Mouse (Mus musculus) layer of hippocampus, adult 9-10 months (tissue): ENCODE results near the gene Frmd4a.
A peak's percentile ranks its signal among the peaks of the same experiment; 100 is the strongest.
"Not testable (repeated sequence)": the region's sequence is repeated elsewhere in the genome, so short reads cannot be mapped to it uniquely, and the experiment has no call there.

Experiments
- DNase-seq: peaks from one replicate; pipeline ENCODE4 v3.0.0; 2022; ENCODE audit warnings: low spot score

Frmd4a gene

DNA sequence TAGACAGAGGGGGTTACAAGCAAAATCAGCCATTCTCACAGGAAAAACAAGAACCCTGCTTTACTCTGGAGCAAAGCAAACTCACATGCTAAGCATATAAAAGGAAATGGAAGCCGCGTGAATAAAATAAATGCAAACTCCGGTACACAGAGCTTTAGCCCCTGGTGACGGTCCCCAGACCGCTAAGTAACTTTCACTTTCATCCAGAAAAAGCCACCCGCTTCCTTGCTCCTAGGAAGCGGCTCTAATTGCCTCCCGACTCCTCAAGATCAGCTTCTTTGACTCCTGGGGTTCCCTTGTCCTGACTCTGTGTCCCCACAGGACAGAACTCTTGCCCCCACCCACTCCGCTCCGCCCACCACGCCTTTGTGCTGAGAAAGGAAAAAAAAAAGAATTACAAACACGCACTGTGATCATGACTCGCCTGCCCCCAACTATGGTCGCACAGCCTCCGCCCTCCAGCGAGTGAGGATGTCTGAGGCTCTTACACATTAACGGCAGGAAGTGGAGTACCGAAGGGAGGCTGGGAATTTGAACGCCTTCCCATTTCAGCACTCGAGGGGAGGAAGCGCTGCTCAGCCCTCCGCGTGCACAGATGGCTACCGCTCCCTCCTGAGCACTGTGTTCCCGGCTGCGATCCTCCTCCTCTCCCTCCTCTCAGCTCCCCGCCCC, 541.8 kb downstream of the Frmd4a start:
- DNase-seq, result peak; percentile 52

DNA sequence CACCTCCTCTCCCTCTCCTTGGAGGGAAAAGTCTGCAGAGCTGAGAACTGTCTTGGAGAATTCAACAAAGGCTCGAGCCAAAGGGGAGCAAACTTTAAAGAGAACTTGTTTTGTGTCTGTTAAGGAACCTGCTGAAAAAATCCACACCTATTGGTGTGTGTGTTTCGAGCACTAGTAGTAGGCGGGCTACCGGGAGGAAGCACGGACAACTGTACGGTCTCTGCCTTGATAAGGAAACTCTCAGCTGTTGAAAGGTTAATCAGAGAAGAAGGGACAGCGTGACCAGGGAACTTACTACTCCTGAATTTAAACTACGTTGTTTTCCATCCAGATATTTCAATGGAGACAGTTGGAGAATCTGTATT, 542.3 kb downstream of the Frmd4a start:
- DNase-seq, result no peak

DNA sequence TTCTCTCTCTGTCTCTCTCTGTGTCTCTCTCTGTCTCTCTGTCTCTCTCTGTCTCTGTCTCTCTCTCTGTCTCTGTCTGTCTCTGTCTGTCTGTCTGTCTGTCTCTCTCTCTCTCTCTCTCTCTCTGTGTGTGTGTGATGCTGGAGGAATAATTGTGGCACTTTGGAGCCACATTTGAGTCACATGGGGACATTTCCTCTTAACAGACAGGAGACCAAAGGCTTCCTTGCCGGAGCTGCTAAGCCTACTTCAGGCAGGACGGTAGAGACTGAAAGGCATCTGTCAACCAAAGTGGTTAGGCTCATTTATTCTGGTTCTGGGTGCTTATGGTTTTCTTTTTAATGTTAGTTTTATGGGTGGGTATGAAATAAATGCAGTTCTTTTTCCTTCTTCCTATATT, 543.0 kb downstream of the Frmd4a start:
- DNase-seq, result not testable (repeated sequence)

DNA sequence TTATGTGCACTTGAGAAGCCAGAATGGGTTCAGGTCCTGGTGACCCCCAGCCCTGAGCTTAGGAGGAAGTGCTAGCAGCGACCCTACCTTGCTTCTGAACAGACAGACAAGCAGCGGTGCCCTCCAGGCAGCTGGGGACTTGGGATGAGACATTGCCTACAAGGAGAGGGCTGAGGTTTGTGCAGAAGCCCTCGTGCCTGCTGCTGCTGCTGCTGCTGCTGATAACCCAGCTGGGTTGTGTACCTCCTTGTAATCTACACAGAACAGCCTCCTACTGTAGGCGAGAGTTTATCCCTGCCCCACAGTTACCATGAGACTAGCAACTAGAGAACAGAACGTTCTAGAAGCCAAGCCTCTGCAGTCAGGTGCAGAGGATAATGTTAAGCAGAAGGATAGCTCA, 543.7 kb downstream of the Frmd4a start:
- no peak for DNase-seq

DNA sequence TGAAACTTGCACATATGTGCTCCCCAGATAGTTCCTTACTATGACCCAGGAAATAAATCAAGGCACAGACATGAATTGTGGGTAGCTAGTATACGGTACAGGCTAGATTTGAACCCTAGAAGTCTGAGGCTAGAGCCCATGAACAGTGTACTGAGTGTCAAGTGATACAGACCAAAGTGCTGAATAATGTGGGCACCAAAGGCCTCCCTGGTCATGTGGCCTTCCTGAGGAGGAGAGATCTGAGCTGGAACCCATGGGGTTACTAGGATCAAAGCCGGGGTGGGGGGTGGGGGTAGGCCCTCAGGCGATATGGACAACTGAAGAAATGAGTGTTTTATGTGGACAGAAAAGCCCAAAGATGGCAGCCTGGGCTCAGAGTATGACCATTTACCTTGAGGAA, 544.9 kb downstream of the Frmd4a start:
- no peak for DNase-seq

DNA sequence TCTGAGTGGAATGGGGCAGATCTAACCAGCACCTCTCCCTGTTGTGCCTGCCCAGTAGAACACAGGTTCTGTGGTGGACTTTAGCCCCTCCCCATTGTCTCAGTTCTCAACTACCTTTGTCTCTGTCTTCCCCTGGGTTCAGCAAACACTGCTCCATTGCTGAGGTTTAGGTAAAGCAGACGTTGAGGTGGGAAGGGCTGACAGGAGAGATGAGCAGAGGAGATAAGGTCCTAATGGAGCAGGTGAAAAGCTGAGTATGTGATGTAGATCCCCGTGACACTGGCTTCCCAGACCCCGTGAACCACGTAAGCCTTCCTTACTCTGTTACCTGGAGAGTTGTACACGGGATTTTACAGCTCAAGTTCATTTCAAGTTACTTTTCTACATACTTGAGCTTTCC, 545.3 kb downstream of the Frmd4a start:
- DNase-seq, result no peak

DNA sequence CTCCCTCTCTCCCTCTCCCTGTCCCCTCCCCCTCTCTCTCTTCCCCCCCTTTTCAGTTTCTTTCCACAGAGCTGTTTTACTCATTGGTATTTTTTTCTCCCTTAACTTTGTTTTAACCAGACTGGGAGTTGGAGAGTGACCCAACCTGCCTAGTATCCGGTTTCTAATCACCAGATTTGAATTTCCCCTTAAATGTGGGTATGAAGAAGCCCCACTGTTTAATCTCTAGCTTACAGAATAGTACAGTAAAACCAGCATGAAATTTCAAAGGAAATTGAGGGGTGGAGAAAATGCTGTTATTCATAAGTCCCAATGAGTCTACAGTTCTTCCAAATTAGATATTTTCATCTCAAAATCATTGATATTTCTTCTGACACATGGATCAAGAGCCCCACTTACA, 545.8 kb downstream of the Frmd4a start:
- DNase-seq, result no peak

DNA sequence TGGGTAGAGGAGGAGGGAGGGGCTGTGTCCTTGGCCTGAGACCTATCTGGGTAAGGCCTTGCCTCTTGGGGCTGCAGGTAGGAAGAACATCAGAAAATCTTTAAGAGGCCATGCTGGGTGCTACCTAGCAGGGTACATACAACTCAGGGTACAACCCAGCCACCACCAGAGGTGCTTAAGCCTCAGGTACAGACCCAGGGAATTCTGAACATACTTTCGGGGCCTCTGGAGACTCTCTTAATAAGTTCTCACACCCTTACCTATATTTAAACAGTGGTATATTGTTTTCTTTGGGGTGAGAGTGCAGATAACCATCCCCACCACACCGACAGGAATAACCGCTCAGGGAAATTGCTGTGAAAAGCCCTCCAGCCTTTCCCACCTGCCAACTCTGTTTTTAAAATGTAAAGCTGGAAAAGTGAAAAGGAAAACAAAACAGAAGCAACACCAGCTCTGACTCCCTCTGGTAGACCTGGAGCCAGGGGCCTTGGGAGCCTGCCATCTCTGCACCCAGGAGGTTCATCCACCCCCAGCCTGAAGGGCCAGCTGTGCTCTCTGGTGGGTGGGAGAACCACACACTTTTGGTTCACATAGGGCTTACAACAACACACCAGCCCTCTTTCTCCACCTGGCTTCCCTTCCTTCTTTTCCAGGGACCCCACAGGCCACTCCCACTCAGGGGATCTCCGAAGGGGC, 548.9 kb downstream of the Frmd4a start:
- no peak for DNase-seq

DNA sequence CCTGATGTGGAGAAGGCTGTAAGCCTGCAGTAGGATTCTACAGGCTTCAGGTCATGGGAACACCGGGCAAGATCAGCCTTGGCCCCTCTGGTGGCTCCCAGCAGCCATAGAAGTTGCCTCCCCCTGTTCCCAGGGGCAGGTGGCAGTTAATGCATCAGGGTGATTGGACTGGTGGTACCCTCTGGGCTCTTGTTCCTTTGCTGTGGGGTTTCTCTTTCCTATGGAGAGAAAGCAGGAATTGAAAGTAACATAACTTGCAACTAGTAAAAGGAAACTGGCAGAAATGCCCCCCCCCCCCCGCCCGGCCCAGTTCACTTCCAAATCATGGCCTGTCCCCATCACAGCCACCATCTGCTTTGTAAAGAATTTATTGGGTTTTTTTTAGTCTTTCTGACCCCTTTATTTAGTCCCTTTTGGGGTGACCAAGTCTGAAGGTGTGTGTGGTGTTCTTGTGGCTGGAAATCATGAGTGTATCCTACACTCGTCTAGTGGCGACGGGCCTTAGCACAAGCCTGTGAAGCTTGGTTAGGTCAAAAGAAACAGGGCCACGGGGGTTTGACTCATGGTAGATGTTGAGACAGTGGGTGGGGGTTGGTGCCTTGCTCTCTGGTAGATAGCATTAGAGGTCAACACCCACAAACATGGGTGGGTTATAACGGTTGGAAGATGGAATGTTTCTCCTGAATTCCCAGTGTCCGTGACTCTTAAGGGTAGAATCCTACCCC, 549.6 kb downstream of the Frmd4a start:
- no peak for DNase-seq

DNA sequence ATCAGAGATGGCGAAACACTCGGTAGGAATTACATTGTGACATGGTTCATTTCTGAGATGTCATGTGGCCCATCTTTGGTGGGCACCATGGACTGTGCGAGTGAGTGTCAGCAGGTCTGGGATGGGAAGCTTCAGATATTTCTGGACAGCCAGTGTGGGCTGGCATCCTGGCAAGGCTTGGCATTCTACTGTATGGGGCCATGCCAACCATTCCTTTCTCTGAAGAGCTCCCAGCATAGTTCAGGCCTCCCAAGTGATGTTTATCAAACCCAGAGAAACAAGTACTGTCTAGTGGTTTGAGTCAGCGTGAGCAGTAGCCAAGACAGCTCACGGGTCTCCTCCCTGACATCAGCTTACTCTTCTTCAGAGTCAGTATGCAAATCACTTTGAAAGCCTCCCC, 551.5 kb downstream of the Frmd4a start:
- no peak for DNase-seq

DNA sequence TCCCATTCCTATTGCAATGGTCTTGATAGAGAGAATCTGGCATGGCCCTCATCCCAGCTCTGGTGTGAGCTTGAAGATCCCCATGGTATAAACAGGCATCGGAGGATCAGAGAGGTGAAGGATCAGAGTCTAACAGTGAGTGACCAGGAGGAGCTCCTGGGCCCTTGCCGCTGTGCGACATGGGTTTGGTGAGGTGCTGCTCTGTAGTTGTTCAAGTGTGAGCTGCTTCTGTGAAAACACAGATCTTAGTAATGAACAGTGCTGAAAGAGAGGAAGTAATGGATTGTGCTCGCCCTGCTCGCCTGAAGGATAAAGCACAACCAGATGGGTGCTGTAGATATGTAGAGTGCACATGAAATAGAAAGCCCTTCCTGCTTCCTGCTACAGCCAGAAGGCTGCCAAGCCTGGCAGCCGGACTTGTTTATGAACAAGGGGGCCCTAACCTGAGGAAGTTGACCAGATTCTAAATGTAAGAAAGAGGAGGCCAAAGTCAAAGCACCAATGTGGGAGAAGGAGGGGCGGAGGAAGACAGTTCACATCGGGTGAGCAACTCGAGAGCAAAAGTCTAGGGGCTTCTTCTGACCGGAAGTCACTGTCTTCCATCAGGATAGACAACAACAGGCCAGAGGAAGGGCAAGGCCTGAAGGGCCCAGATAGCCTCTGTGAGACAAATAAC, 552.8 kb downstream of the Frmd4a start:
- DNase-seq, result no peak

DNA sequence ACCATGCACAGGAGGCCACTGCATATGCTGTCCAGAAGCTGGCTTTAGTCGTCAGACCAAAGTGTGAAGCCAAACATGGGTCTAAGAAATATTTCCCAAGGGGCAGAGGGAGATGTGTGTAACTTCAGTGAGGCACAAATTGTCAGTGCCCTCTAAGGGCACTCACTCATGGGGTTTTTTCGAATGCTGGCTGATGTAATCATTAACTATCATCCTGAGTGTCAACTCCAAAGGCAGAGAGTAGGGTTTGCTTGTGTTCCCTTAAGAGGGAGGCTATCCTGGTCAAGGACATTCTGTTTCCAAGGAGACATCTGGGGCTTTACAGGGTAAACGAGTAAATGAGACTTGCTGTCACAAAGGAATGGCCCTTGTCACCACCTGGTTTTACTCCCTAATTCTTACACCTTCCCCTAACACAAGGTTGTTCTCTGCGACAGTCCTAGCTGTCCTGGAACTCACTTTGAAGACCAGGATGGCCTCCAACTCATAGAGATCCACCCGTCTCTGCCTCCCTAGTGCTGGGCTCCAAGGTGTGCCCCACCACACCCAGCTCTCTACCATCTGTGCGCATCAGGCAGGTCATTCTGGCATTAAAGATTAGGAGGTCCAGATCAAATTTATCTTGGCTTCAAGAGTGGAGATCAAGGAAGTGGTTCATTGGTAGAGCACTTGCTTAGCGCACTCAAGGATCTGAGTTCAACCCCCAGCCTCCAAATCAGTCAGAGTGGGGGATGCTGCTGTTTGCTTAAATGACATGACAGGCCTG, 555.2 kb downstream of the Frmd4a start:
- DNase-seq, result no peak

DNA sequence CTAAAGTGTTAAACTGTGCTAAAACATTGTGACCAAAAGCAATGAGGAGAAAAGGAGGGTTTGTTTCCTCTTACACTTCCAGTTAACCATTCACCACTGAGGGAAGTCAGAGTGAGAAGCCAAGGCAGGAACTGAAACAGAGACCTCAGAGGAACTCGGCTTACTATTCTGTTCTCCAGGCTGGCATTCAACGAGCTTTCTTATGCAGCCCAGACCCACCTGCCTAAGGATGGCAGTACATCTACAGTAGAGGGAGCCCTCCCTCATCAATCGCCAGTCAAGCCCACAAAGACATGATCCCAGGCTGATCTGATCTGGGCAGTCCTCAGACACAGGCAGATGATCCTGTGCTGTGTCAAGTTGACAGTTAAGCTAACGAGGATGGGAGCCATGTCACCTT, 555.9 kb downstream of the Frmd4a start:
- DNase-seq, result no peak

DNA sequence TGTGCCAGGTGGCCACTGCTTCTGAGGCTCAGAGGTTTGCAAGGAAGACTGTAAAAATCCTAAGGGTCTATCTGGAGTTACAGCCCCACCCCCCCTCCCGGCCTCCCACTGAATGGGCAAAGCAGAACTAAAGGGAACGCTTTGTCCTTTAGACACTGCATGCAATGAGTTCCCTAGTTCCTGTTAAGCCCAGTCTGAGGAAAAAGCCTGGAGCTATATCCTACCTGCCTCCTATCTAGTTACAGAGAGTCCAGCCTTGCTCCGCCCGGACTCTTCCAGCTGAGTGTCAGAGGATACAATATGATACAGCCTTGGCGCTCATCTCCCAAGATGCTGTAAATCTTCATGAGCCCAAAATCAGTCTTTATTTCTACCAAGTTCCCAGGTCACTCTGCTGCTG, 556.7 kb downstream of the Frmd4a start:
- DNase-seq, result no peak

DNA sequence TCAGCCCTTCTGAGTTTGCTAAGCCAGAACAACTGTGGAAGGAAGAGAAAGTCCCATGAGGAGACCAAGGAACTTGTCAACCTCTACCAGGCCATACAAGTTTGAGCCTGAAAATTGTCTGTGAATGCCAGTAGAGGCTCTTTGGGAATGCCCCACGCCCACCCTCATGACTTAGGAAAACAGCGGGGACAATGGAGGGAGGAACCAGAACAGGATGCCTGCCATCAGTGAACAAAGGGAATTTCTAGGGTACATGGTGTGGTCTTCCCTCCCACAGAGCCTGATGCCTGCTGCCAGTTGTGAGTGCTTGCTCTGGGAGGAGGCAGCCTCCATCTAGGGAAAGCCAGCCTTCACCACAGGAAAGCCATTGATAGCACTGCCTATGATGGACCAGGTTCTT, 557.6 kb downstream of the Frmd4a start:
- no peak for DNase-seq

DNA sequence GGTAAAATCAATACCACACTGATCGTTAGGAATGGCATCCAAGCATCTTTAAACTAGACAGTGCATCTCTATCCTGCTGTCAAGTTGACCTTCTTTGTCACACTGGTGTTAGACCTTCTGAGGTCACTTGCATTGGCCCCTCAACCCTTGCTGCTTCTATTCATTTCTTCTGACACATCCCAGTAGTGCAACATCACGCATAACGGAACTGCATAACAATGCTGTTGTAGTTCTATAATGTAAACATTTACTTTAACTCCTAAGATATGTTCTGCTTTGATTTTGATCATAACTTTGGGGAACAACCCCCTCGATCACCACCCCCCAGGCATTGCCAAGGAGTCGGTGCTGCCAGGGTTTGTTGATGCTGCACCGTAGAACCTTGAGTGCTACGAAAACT, 558.5 kb downstream of the Frmd4a start:
- DNase-seq, result no peak

DNA sequence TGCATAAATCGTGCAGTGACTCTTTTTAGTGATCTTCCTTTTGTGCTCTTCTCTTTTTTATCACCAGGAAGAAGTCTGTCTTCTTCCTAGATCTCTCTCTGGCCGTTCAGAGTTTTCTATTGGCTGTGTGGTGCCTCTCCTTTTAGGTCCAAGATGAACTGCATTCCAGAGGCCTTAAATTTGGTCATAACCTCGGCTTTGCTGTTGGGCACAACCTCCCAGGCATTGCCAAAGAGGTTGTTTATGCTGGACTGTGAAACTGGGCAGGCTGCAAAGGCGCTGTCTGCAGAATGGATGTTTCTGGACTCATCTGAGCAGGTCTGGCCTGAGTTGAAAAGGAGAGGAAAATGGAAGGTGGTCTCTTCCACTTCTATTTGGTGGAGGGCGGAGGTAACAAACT, 560.8 kb downstream of the Frmd4a start:
- DNase-seq, result no peak

DNA sequence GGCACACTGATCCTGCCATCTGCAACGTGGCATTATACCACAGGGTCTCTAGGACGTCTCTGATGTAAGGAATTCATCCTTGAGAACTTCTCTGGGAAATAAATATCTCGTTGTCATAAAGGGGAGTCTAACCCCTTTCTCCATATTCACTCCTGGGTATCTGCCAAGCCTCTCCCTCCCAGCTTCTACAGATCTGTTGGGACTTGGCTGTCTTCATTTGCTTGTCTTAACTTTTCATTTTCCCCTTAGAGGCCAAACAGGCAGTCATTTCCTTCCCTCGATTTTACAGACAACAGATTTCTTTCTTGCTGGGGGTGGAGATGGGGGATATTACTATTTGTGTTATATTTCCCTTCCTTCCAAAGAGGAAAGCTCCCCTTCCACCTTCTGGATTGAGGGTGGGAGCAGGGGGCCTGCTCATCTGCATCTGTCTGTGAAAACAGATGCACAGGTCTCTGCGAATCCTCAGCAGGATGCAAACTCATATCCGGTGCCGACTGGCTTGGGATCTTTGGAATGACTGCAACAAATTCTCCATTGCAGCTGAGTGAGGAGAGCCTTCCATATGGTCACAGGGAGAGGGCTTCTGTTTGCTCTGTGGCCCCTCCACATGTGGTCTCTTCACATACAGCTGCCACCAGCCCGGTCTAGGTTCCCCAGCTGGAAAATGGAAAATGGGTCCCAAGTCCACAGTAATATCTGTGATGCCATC, 562.0 kb downstream of the Frmd4a start:
- no peak for DNase-seq

DNA sequence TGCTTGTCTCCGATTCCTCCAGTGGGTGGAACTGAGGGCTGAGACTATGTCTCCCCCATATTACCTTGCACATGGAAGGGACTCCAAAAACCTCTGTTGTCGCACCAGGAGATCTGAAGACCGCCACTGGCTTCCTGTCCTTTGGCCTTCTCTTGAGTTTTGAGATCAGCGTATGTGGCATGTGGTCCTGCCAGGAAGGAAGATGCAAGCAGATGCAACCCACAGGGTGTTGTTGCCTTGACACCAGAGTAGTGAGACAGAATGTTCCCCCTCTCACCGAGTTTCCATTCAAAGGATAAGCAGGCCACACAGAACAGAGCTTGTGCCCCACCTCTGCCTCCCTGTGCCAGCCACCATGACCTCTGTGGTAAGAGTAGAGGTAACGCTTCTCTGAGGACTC, 563.1 kb downstream of the Frmd4a start:
- no peak for DNase-seq

DNA sequence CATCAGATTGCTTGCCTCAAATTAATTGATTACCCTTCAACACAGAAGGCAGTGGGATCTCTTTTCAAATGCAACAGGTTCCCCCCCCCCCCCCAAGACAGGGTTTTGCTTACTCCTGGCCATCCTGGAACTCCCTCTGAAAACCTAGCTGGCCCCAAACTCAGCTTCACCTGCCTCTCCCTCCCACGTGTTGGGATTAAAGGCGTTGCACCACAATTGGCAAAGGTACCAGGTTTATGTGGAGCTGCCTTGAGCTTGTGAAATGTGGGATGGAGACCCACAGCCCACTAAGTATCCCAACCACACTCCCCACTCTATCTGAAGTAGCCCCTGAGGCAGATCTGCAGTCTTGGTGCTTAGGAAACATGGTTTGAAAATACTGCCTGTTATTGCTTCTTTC, 565.4 kb downstream of the Frmd4a start:
- no peak for DNase-seq

DNA sequence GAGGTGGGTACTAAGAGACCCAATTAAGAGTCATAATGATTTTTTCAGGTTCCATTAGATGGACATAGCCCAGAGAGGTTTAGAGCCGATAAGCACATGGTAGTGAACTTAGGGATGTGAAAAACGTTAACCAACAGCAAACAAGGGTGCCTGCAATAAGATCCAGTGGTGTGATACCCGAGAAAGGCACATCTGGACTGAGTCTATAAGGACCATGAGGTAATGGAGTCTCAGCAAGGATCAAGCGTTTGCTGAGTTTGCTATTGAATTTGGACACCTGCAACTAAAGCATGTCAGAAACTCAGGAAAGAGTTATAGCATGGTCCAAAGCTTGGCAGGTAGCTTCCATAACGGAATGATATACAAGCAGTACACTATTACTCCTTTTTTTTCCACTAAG, 566.7 kb downstream of the Frmd4a start:
- DNase-seq, result no peak

DNA sequence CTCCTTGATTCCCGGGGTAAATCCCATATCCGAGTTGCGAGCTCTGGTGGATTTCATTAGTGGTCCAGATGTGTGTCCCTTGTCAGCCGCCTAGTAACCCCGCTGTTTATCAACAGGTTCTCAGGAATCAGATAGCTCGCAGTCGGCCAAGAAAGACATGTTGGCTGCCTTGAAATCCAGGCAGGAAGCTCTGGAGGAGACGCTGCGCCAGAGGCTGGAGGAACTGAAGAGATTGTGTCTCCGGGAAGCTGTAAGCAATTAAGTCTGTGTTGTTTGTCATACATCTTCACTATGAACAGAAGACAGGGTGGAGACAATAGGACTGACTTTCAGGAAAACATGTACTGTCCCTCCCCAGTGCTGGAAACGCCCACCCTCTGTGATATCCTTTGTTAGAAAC, 568.7 kb downstream of the Frmd4a start:
- no peak for DNase-seq
